Mouse (Mus musculus) CH12.LX (cell line): Measurements from ENCODE around the gene Hoxc13. TPM values are rescaled to one million over a fixed set of nuclear protein-coding genes. Genes with fewer than 3 reads are reported as not detected.

Source experiments
- DNase-seq: peaks from one replicate; pipeline ENCODE4 v3.0.0-alpha.2; 2013; ENCODE audit errors: extremely low read depth
- H3K27ac ChIP-seq: 2 replicates; pipeline ENCODE4 v1.5.1; 2012; ENCODE audit warnings: low read depth, mild to moderate bottlenecking, control low read depth, moderate library complexity; ENCODE audit not compliant: insufficient read depth
- H3K27me3 ChIP-seq: replicated peaks from 2 replicates; pipeline ENCODE3; 2012; ENCODE audit warnings: inconsistent platforms
- H3K36me3 ChIP-seq, 2 experiments: replicated peaks in 1 of 2; 2 replicates each; pipeline versions ENCODE3 to v1.6.1; 2012; ENCODE audit warnings: inconsistent platforms in 1 of 2, low read length in 1 of 2, mild to moderate bottlenecking in 1 of 2, mixed read lengths in 1 of 2, moderate library complexity in 1 of 2; ENCODE audit not compliant: control insufficient read depth in 1 of 2, insufficient read depth in 1 of 2
- H3K4me1 ChIP-seq, 2 experiments: 2 replicates each; pipeline ENCODE4 v1.6.1; 2012; ENCODE audit warnings: inconsistent platforms in 1 of 2, moderate library complexity in 1 of 2; ENCODE audit not compliant: insufficient read depth in 2 of 2, control insufficient read depth in 1 of 2
- H3K4me2 ChIP-seq: 2 replicates; pipeline ENCODE4 v1.6.1; 2012; ENCODE audit warnings: low read depth, mild to moderate bottlenecking, control low read depth; ENCODE audit not compliant: poor library complexity, insufficient read depth, severe bottlenecking
- H3K4me3 ChIP-seq, 3 experiments: fragments of 150-350 bp in 1 of 3; sonication (generic) in 1 of 3; replicated peaks in 1 of 3; 2 replicates each; pipeline versions ENCODE3 to v1.5.1; 2011 to 2012; ENCODE audit warnings: low read depth in 2 of 3, low read length in 2 of 3, mild to moderate bottlenecking in 2 of 3, moderate library complexity in 2 of 3, control low read depth in 1 of 3, improper control_type of control experiment in 1 of 3, inconsistent platforms in 1 of 3, mixed read lengths in 1 of 3; ENCODE audit not compliant: poor library complexity in 1 of 3
- H3K79me2 ChIP-seq: replicated peaks from 2 replicates; pipeline ENCODE4 v1.6.1; 2012; ENCODE audit warnings: mild to moderate bottlenecking, moderate library complexity; ENCODE audit not compliant: control insufficient read depth, poor library complexity, insufficient read depth, severe bottlenecking; ENCODE audit errors: extremely low read depth
- H3K9ac ChIP-seq: 2 replicates; pipeline ENCODE4 v1.6.1; 2012; ENCODE audit warnings: low read depth, mild to moderate bottlenecking, control low read depth, moderate library complexity; ENCODE audit not compliant: insufficient read depth
- H3K9me3 ChIP-seq: replicated peaks from 2 replicates; pipeline ENCODE3; 2012; ENCODE audit warnings: low read length, inconsistent platforms, mixed read lengths
- CHD1 ChIP-seq: IDR thresholded peaks from 2 replicates; pipeline ENCODE4 v1.6.1; 2012; ENCODE audit warnings: low read depth, low read length, improper control_type of control experiment, inconsistent platforms
- CHD2 ChIP-seq: IDR thresholded peaks from 2 replicates; pipeline ENCODE4 v1.6.1; 2011; ENCODE audit warnings: low read length, improper control_type of control experiment
- IRF4 ChIP-seq: IDR thresholded peaks from 2 replicates; pipeline ENCODE4 v1.6.1; 2014; ENCODE audit warnings: low read depth, mild to moderate bottlenecking, inconsistent platforms, low read length, improper control_type of control experiment
- JUN ChIP-seq: IDR thresholded peaks from 2 replicates; pipeline ENCODE4 v1.6.1; 2011; ENCODE audit warnings: low read depth, mild to moderate bottlenecking, low read length, improper control_type of control experiment, moderate library complexity; ENCODE audit not compliant: insufficient read depth
- MEF2A ChIP-seq: IDR thresholded peaks from 2 replicates; pipeline ENCODE4 v1.6.1; 2014; ENCODE audit warnings: low read depth, mild to moderate bottlenecking, inconsistent platforms, low read length, improper control_type of control experiment, borderline replicate concordance
- NELFE ChIP-seq: IDR thresholded peaks from 2 replicates; pipeline ENCODE4 v1.6.1; 2011; ENCODE audit warnings: low read depth, low read length, improper control_type of control experiment
- NRF1 ChIP-seq: IDR thresholded peaks from 2 replicates; pipeline ENCODE4 v1.6.1; 2014; ENCODE audit warnings: low read depth, mild to moderate bottlenecking, inconsistent platforms, low read length, improper control_type of control experiment, moderate library complexity
- SIN3A ChIP-seq: IDR thresholded peaks from 2 replicates; pipeline ENCODE4 v1.6.1; 2012; ENCODE audit warnings: low read length, improper control_type of control experiment, inconsistent platforms
- TCF12 ChIP-seq: IDR thresholded peaks from 2 replicates; pipeline ENCODE4 v1.6.1; 2014; ENCODE audit warnings: low read depth, mild to moderate bottlenecking, inconsistent platforms, low read length, improper control_type of control experiment
- UBTF ChIP-seq: IDR thresholded peaks from 2 replicates; pipeline ENCODE4 v1.6.1; 2012; ENCODE audit warnings: low read depth, mild to moderate bottlenecking, inconsistent platforms, low read length, improper control_type of control experiment, moderate library complexity
- USF2 ChIP-seq: conservative IDR thresholded peaks from 2 replicates; pipeline ENCODE4 v1.6.1; 2011; ENCODE audit warnings: low read depth, low read length, improper control_type of control experiment
- ZC3H11A ChIP-seq: IDR thresholded peaks from 2 replicates; pipeline ENCODE4 v1.6.1; 2012; ENCODE audit warnings: low read depth, mild to moderate bottlenecking, inconsistent platforms, low read length, improper control_type of control experiment
- dilution Hi-C: fragments of 300-500 bp; cut with MboI; formaldehyde crosslinking; loops from 2 replicates; pipeline ENCODE4 v1.14.3; 2020; ENCODE audit warnings: low sequenced_read_pairs; ENCODE audit not compliant: extremely low pct_unique_long_range_greater_than_20kb, extremely low pct_ligation_motif_present
- in situ Hi-C: fragments of 300-500 bp; cut with MboI; formaldehyde crosslinking; loops from 3 replicates; pipeline ENCODE4 v1.14.3; 2019; ENCODE audit warnings: low sequenced_read_pairs, low pct_ligation_motif_present, low pct_unique_long_range_greater_than_20kb, mixed read lengths
- polyA plus RNA-seq: library from polyadenylated mRNA; unstranded; fragments of >175 nt; gene quantifications from 2 replicates; pipeline ENCODE4 v1.2.1, GENCODE M21; 2012; ENCODE audit warnings: low read depth; ENCODE audit not compliant: insufficient read length
- total RNA-seq, 2 experiments: library from RNA; depleted of rRNA; stranded (reverse); fragments of 300-350 nt in 1 of 2; fragments of >200 nt in 1 of 2; gene quantifications; 2 replicates each; pipeline ENCODE4 v1.2.3; 2012 to 2014

Gene Hoxc13
- total and polyA plus RNA-seq, 3 experiments, result not detected

- Histone ChIP-seq H3K27me3 (peaks cover 98% of the 10 kb centered on the region), H3K4me2 (no peak overlapping the region), H3K9ac (no peak overlapping the region), H3K36me3 (no peaks in the 10 kb centered on the region)
- TF ChIP-seq CHD2, result no peak
- TF ChIP-seq, all 38 proteins: peak for 0
- in situ Hi-C loops (no loop called here), dilution Hi-C loops (no loop called here)
- H3K27ac ChIP-seq, result no peak overlapping the region
- DNase-seq, result no peak
- no peaks in the 10 kb centered on the region for H3K79me2 ChIP-seq
- H3K4me3 ChIP-seq, result no peak overlapping the region
- no peaks in the 10 kb centered on the region for H3K4me1 ChIP-seq
- peaks cover under 1% of the 10 kb centered on the region for H3K9me3 ChIP-seq
Measured at GRCm38 (mm10) chr15:102927032-102927645, 6.2 kb downstream of the Hoxc13 start.

- in situ Hi-C loops (no loop called here), dilution Hi-C loops (no loop called here)
- H3K9ac ChIP-seq, result no peak overlapping the region
- no peaks in the 10 kb centered on the region for H3K36me3 ChIP-seq
- H3K79me2 ChIP-seq, result no peaks in the 10 kb centered on the region
- no peak overlapping the region for H3K4me3 ChIP-seq
- DNase-seq, result no peak
- peaks cover 2% of the 10 kb centered on the region for H3K9me3 ChIP-seq
- TF ChIP-seq JUN (no peak), NELFE (no peak), SIN3A (no peak), CHD1 (no peak), CHD2 (no peak), MEF2A (no peak), IRF4 (no peak), UBTF (no peak), ZC3H11A (no peak), USF2 (no peak), NRF1 (no peak), TCF12 (no peak)
- H3K4me1 ChIP-seq, result no peaks in the 10 kb centered on the region
- no peak overlapping the region for H3K27ac ChIP-seq
- H3K27me3 ChIP-seq, result peaks cover 95% of the 10 kb centered on the region
- H3K4me2 ChIP-seq, result 0 out of 2 replicates have a peak overlapping the region, but pooled peaks have one; percentile 7
Measured at GRCm38 (mm10) chr15:102931706-102932358, 10.9 kb downstream of the Hoxc13 start.

GRCm38 (mm10) chr15:102934438-102934837 lies 13.5 kb downstream of the Hoxc13 start:
- no peak overlapping the region for H3K4me2 ChIP-seq
- no peak overlapping the region for H3K9ac ChIP-seq
- DNase-seq, result no peak
- H3K79me2 ChIP-seq, result no peaks in the 10 kb centered on the region
- H3K36me3 ChIP-seq, result no peaks in the 10 kb centered on the region
- in situ Hi-C loops (no loop called here), dilution Hi-C loops (no loop called here)
- no peak for TF ChIP-seq NELFE
- no peak overlapping the region for H3K4me3 ChIP-seq
- peaks cover 11% of the 10 kb centered on the region for H3K9me3 ChIP-seq
- no peaks in the 10 kb centered on the region for H3K4me1 ChIP-seq
- H3K27me3 ChIP-seq, result peaks cover 91% of the 10 kb centered on the region
- no peak overlapping the region for H3K27ac ChIP-seq
